Mouse (Mus musculus) liver, postnatal 0 days (tissue): Measurements from ENCODE around the gene Gm10272. TPM values are rescaled to one million over a fixed set of nuclear protein-coding genes. Genes with fewer than 3 reads are reported as not detected.
"Not testable (repeated sequence)": the region's sequence is repeated elsewhere in the genome, so short reads cannot be mapped to it uniquely, and the experiment has no call there.

Experiments used
- ATAC-seq: fragments of 200-750 bp; cut with Nextera tagmentation; 2 replicates; pipeline ENCODE4 v1.8.0; 2017; ENCODE audit warnings: mild to moderate bottlenecking, moderate library complexity
- DNase-seq: peaks from one replicate; pipeline ENCODE4 v3.0.0-alpha.2; 2016
- H3K27ac ChIP-seq: fragments of 300-500 bp; sonication (generic); 2 replicates; pipeline ENCODE4 v1.5.1; 2014; ENCODE audit warnings: antibody characterized with exemption, moderate library complexity, mild to moderate bottlenecking, low read depth
- H3K27me3 ChIP-seq: fragments of 300-500 bp; sonication (generic); 2 replicates; pipeline ENCODE4 v1.6.1; 2014; ENCODE audit warnings: low read length, control low read depth, mixed read lengths; ENCODE audit not compliant: insufficient read depth
- H3K36me3 ChIP-seq: fragments of 300-500 bp; sonication (generic); replicated peaks from 2 replicates; pipeline ENCODE4 v1.6.1; 2014; ENCODE audit warnings: mild to moderate bottlenecking, control low read depth, low read length, moderate library complexity, mixed read lengths; ENCODE audit not compliant: insufficient read depth
- H3K4me1 ChIP-seq: fragments of 300-500 bp; sonication (generic); 2 replicates; pipeline ENCODE4 v1.6.1; 2014; ENCODE audit warnings: antibody characterized with exemption, mild to moderate bottlenecking, control low read depth; ENCODE audit not compliant: insufficient read depth
- H3K4me2 ChIP-seq: fragments of 300-500 bp; sonication (generic); 2 replicates; pipeline ENCODE4 v1.6.1; 2014; ENCODE audit warnings: low read depth, mild to moderate bottlenecking, low read length, moderate library complexity, mixed read lengths
- H3K4me3 ChIP-seq: fragments of 300-500 bp; sonication (generic); 2 replicates; pipeline ENCODE4 v1.5.1; 2014; ENCODE audit warnings: low read depth, low read length
- H3K9ac ChIP-seq: fragments of 300-500 bp; sonication (generic); replicated peaks from 2 replicates; pipeline ENCODE4 v1.6.1; 2014; ENCODE audit warnings: mild to moderate bottlenecking, moderate library complexity
- H3K9me3 ChIP-seq: fragments of 300-500 bp; sonication (generic); 2 replicates; pipeline ENCODE4 v1.6.1; 2016; ENCODE audit warnings: mild to moderate bottlenecking, control low read depth, low read length, mixed read lengths
- CTCF ChIP-seq: sonication (generic); IDR thresholded peaks from 2 replicates; pipeline ENCODE4 v1.5.1; 2016; ENCODE audit warnings: antibody characterized with exemption, low read depth
- EP300 ChIP-seq: IDR thresholded peaks from 2 replicates; pipeline ENCODE4 v1.6.1; 2016; ENCODE audit warnings: antibody characterized with exemption, low read depth, mild to moderate bottlenecking
- WGBS: fragments of 180-500 bp; shearing (Covaris S2); extraction: QIAGEN DNeasy Blood & Tissue Kit; methylation state at CpG from one replicate; pipeline ENCODE4 v1.1.7; 2014; ENCODE audit not compliant: insufficient replicate concordance; 5-methylcytosine and 5-hydroxymethylcytosine counted together
- polyA plus RNA-seq: library from polyadenylated mRNA; unstranded; fragments of >200 nt; fragmentation: Nextera tagmentation; extraction: Ambion mirVana; gene quantifications from 2 replicates; pipeline ENCODE4 v1.2.1, GENCODE M21; 2015

Gene Gm10272
- polyA plus RNA-seq, 1 experiment from 2014 or later = not detected

GRCm38 (mm10) chr10:77687021-77687420 lies 19.4 kb upstream of the Gm10272 start:
- 22% methylated on average over 10 of the region's 10 CpGs for WGBS
- no peak overlapping the region for H3K27ac ChIP-seq
- DNase-seq (no peak), ATAC-seq (no peak)
- no peak overlapping the region for H3K4me2 ChIP-seq
- H3K9me3 ChIP-seq = no peaks in the 10 kb centered on the region
- H3K4me3 ChIP-seq = no peak overlapping the region
- TF ChIP-seq EP300 (no peak), CTCF (no peak)
- no peaks in the 10 kb centered on the region for H3K36me3 ChIP-seq
- H3K4me1 ChIP-seq = no peaks in the 10 kb centered on the region
- H3K27me3 ChIP-seq = peaks cover 36% of the 10 kb centered on the region
- H3K9ac ChIP-seq = no peak overlapping the region

DNA sequence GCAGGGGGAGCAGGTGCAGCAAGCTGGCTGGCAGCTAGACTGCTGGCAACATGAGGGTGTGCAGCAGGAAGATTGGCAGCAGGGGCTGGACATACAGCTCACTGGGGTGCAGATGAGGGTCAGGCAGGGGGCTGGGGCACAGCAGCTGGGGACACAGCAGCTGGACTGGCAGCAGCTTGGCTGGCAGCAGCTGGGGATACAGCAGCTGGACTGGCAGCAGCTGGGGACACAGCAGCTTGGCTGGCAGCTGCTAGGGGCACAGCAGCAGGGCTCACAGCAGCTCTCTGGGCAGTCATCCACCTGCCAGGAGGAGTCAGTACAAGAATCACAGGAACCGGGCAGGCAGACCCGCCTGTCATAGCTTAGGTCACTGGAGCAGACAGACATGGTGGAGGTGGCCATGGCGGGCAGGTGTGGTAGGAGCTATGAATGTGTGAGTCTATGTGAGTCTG lies 16.0 kb upstream of the Gm10272 start, which contains the start of gene Gm19402:
TSS of gene Gm19402 (minus strand) at position 402 of the 452 bp plus-strand sequence.
- not testable (repeated sequence) for H3K4me2 ChIP-seq, H3K9ac ChIP-seq, DNase-seq, H3K4me3 ChIP-seq, H3K4me1 ChIP-seq, H3K27ac ChIP-seq, H3K9me3 ChIP-seq, H3K36me3 ChIP-seq, ATAC-seq
- WGBS = 72% methylated on average over 3 of the region's 3 CpGs
- H3K27me3 ChIP-seq = peaks cover 32% of the 10 kb centered on the region

- DNase-seq (no peak), ATAC-seq (no peak)
- no peaks in the 10 kb centered on the region for H3K36me3 ChIP-seq
- TF ChIP-seq EP300 (no peak), CTCF (no peak)
- no peak within 1 kb of the TSS for H3K9ac ChIP-seq
- no peak within 1 kb of the TSS for H3K27ac ChIP-seq
- H3K9me3 ChIP-seq = peaks cover 6% of the 10 kb centered on the region; the same call in 1 of the 2 replicates
- no peaks in the 10 kb centered on the region for H3K4me1 ChIP-seq
- 32% methylated on average over 4 of the region's 4 CpGs for WGBS
- 0 out of 2 replicates have a peak, but pooled peaks cover 5% of the 10 kb centered on the region for H3K27me3 ChIP-seq
- H3K4me3 ChIP-seq = no peak within 1 kb of the TSS
- H3K4me2 ChIP-seq = no peak within 1 kb of the TSS
Measured at GRCm38 (mm10) chr10:77697133-77697532, 9.3 kb upstream of the Gm10272 start, which contains the start of gene Gm9508. Gene Gm9508, minus strand, starts transcription at chr10:77697233.

- H3K9ac ChIP-seq = no peak overlapping the region
- H3K36me3 ChIP-seq = no peaks in the 10 kb centered on the region
- no peaks in the 10 kb centered on the region for H3K9me3 ChIP-seq
- ATAC-seq = no peak
- 79% methylated on average over 3 of the region's 3 CpGs for WGBS
- no peak overlapping the region for H3K4me2 ChIP-seq
- no peak overlapping the region for H3K4me3 ChIP-seq
- no peaks in the 10 kb centered on the region for H3K27me3 ChIP-seq
- no peaks in the 10 kb centered on the region for H3K4me1 ChIP-seq
- DNase-seq = no peak
- H3K27ac ChIP-seq = no peak overlapping the region
- TF ChIP-seq CTCF (no peak), EP300 (no peak)
Measured at GRCm38 (mm10) chr10:77709831-77710230, 3.4 kb downstream of the Gm10272 start.

DNA sequence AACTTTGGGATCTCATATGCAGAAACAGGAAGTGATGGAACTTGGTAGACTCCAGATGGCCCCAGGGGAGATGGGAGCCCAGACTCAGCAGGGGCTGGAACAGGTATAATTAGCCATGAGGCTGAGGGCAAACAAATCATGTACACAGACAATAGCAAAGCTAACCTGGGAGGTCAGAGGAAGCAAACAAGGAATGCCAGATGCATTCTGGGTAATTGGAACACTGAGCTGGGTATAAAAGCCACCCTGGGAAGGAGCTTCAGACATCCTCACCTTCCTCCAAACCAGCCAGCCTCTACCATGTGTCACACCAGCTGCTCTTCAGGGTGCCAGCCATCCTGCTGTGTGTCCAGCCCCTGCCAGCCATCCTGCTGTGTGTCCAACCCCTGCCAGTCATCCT lies 4.7 kb downstream of the Gm10272 start, which contains the start of gene Gm10024:
TSS of gene Gm10024 (plus strand) at position 301 of the 400 bp plus-strand sequence.
- H3K9ac ChIP-seq, H3K27ac ChIP-seq, DNase-seq, H3K4me2 ChIP-seq, H3K4me3 ChIP-seq, ATAC-seq, H3K36me3 ChIP-seq, H3K9me3 ChIP-seq, H3K27me3 ChIP-seq, H3K4me1 ChIP-seq: not testable (repeated sequence)

GRCm38 (mm10) chr10:77713734-77714133 lies 7.3 kb downstream of the Gm10272 start:
- H3K27me3 ChIP-seq = no peaks in the 10 kb centered on the region
- H3K4me2 ChIP-seq = no peak overlapping the region
- no peaks in the 10 kb centered on the region for H3K4me1 ChIP-seq
- ATAC-seq (no peak), DNase-seq (no peak)
- TF ChIP-seq EP300 (no peak), CTCF (no peak)
- H3K27ac ChIP-seq = no peak overlapping the region
- no peaks in the 10 kb centered on the region for H3K9me3 ChIP-seq
- no peaks in the 10 kb centered on the region for H3K36me3 ChIP-seq
- no peak overlapping the region for H3K9ac ChIP-seq
- no peak overlapping the region for H3K4me3 ChIP-seq
- WGBS = 35% methylated on average over 4 of the region's 4 CpGs

DNA sequence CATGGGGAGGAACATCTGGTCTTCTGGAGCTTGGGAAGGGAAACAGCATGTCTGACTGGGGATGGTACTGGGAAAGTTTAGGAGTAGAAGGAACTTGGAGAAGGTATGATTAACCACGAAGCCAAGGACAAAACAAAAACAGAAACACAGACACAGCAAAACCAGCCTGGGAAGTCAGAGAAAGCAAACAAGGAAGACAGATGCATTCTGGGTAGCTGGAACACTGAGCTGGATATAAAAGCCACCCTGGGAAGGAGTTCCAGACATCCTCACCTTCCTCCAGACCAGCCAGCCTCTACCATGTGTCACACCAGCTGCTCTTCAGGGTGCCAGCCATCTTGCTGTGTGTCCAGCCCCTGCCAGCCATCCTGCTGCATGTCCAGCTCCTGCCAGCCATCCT lies 9.1 kb downstream of the Gm10272 start, which contains the start of gene Gm10142:
TSS of gene Gm10142 (plus strand) at position 301 of the 400 bp plus-strand sequence.
- ATAC-seq = no peak
- H3K27me3 ChIP-seq = no peaks in the 10 kb centered on the region
- no peak within 1 kb of the TSS for H3K4me2 ChIP-seq
- no peaks in the 10 kb centered on the region for H3K36me3 ChIP-seq
- WGBS = 77% methylated on average over 1 of the region's 1 CpGs
- H3K9ac ChIP-seq = no peak within 1 kb of the TSS
- no peak within 1 kb of the TSS for H3K27ac ChIP-seq
- no peak within 1 kb of the TSS for H3K4me3 ChIP-seq
- H3K4me1 ChIP-seq = no peaks in the 10 kb centered on the region
- no peaks in the 10 kb centered on the region for H3K9me3 ChIP-seq
- TF ChIP-seq EP300 (no peak), CTCF (no peak)
- DNase-seq = no peak

GRCm38 (mm10) chr10:77720299-77720698 lies 13.9 kb downstream of the Gm10272 start, which contains the start of gene Krtap12-1:
Gene Krtap12-1, plus strand, starts transcription at chr10:77720599.
- H3K4me3 ChIP-seq = not testable (repeated sequence)

More at GRCm38 (mm10) chr10:77720299-77720698, 13.9 kb downstream of the Gm10272 start, which contains the start of gene Krtap12-1:
- not testable (repeated sequence) for H3K27me3 ChIP-seq, H3K27ac ChIP-seq, H3K36me3 ChIP-seq, DNase-seq, H3K9ac ChIP-seq, ATAC-seq, H3K4me1 ChIP-seq, H3K9me3 ChIP-seq, H3K4me2 ChIP-seq
- WGBS = 87% methylated on average over 1 of the region's 1 CpGs
